Mouse (Mus musculus) liver, embryonic 14.5 days (tissue): ENCODE measurements around the gene Tiam2.

Experiments
- CTCF ChIP-seq: IDR thresholded peaks from 2 replicates; pipeline ENCODE4 v1.5.1; 2016; ENCODE audit warnings: antibody characterized with exemption, low read depth, control low read depth
- EP300 ChIP-seq: IDR thresholded peaks from 2 replicates; pipeline ENCODE4 v1.6.1; 2016; ENCODE audit warnings: antibody characterized with exemption, low read depth

GRCm38 (mm10) chr17:3280321-3280720 lies 46.1 kb upstream of the Tiam2 start:
- TF ChIP-seq EP300 (no peak), CTCF (no peak)
